Mouse (Mus musculus): Measurements from ENCODE around the gene Itgav. TPM values are rescaled to one million over a fixed set of nuclear protein-coding genes. Genes with fewer than 3 reads are reported as not detected.

Itgav gene
- 95.0 and 108 TPM in 2 replicates for polyA plus RNA-seq (2016; fragmentation: Nextera tagmentation; extraction: Ambion mirVana)

- H3K4me2 ChIP-seq, result peak within 1 kb of the TSS; percentile 72
- under 1% methylated on average over 77 of the region's 84 CpGs for WGBS
- no peaks in the 10 kb centered on the region for H3K9me3 ChIP-seq (replicated peaks)
- peak within 1 kb of the TSS; percentile 94 for H3K4me3 ChIP-seq
- peak within 1 kb of the TSS; percentile 97 for H3K9ac ChIP-seq
- ATAC-seq (ENCODE audit: insufficient number of reproducible peaks, low FRiP score), result peak; percentile 93
- peaks cover 33% of the 10 kb centered on the region for H3K4me1 ChIP-seq (replicated peaks)
- H3K27me3 ChIP-seq (replicated peaks), result no peaks in the 10 kb centered on the region
- H3K36me3 ChIP-seq, result no peaks in the 10 kb centered on the region
- H3K27ac ChIP-seq (ENCODE audit: poor library complexity, severe bottlenecking), result peak within 1 kb of the TSS; percentile 97
Observed at GRCm38 (mm10) chr2:83723921-83724826, at the start of gene Itgav. Gene Itgav, plus strand, starts transcription at chr2:83724397.

- no peak for ATAC-seq (ENCODE audit: insufficient number of reproducible peaks, low FRiP score)
- H3K27me3 ChIP-seq (replicated peaks), result no peaks in the 10 kb centered on the region
- no peak overlapping the region for H3K4me2 ChIP-seq
- no peak overlapping the region for H3K27ac ChIP-seq (ENCODE audit: poor library complexity, severe bottlenecking)
- peaks cover 12% of the 10 kb centered on the region for H3K36me3 ChIP-seq
- no peak overlapping the region for H3K4me3 ChIP-seq
- H3K4me1 ChIP-seq (replicated peaks), result peaks cover 29% of the 10 kb centered on the region
- no peak overlapping the region for H3K9ac ChIP-seq
- WGBS, result 78% methylated on average over 7 of the region's 7 CpGs
- no peaks in the 10 kb centered on the region for H3K9me3 ChIP-seq (replicated peaks)
Observed at GRCm38 (mm10) chr2:83674421-83674820, 49.8 kb upstream of the Itgav start.

- WGBS, result 91% methylated on average over 9 of the region's 9 CpGs
- peaks cover 12% of the 10 kb centered on the region for H3K36me3 ChIP-seq
- ATAC-seq (ENCODE audit: insufficient number of reproducible peaks, low FRiP score), result no peak
Observed at GRCm38 (mm10) chr2:83674896-83675295, 49.3 kb upstream of the Itgav start.

GRCm38 (mm10) chr2:83675681-83676080, 48.5 kb upstream of the Itgav start:
- Histone ChIP-seq H3K27ac (ENCODE audit: poor library complexity, severe bottlenecking) (peak overlapping the region; percentile 17; the same call in 1 of the 2 replicates), H3K4me3 (no peak overlapping the region), H3K9ac (no peak overlapping the region), H3K4me2 (no peak overlapping the region), H3K9me3 (replicated peaks) (no peaks in the 10 kb centered on the region), H3K27me3 (replicated peaks) (no peaks in the 10 kb centered on the region), H3K4me1 (replicated peaks) (peaks cover 29% of the 10 kb centered on the region), H3K36me3 (peaks cover 12% of the 10 kb centered on the region)
- ATAC-seq (ENCODE audit: insufficient number of reproducible peaks, low FRiP score), result no peak
- 48% methylated on average over 5 of the region's 5 CpGs for WGBS

More at GRCm38 (mm10) chr2:83674896-83675295, 49.3 kb upstream of the Itgav start:
- Histone ChIP-seq H3K4me2 (no peak overlapping the region), H3K4me3 (no peak overlapping the region), H3K9ac (no peak overlapping the region), H3K27ac (ENCODE audit: poor library complexity, severe bottlenecking) (no peak overlapping the region), H3K4me1 (replicated peaks) (peaks cover 29% of the 10 kb centered on the region), H3K9me3 (replicated peaks) (no peaks in the 10 kb centered on the region), H3K27me3 (replicated peaks) (no peaks in the 10 kb centered on the region)

- Histone ChIP-seq H3K4me1 (replicated peaks) (peaks cover 29% of the 10 kb centered on the region), H3K27ac (ENCODE audit: poor library complexity, severe bottlenecking) (peak overlapping the region; percentile 17; the same call in 1 of the 2 replicates), H3K4me2 (no peak overlapping the region), H3K9ac (no peak overlapping the region), H3K9me3 (replicated peaks) (no peaks in the 10 kb centered on the region), H3K4me3 (no peak overlapping the region), H3K27me3 (replicated peaks) (no peaks in the 10 kb centered on the region), H3K36me3 (peaks cover 12% of the 10 kb centered on the region)
- ATAC-seq (ENCODE audit: insufficient number of reproducible peaks, low FRiP score), result no peak
- WGBS, result 82% methylated on average over 4 of the region's 4 CpGs
Observed at GRCm38 (mm10) chr2:83676226-83676870, 47.8 kb upstream of the Itgav start.

- no peak for ATAC-seq (ENCODE audit: insufficient number of reproducible peaks, low FRiP score)
- Histone ChIP-seq H3K27me3 (replicated peaks) (no peaks in the 10 kb centered on the region), H3K27ac (ENCODE audit: poor library complexity, severe bottlenecking) (no peak overlapping the region), H3K36me3 (no peaks in the 10 kb centered on the region), H3K9me3 (replicated peaks) (no peaks in the 10 kb centered on the region), H3K4me3 (no peak overlapping the region), H3K9ac (no peak overlapping the region), H3K4me1 (replicated peaks) (0 out of 2 replicates have a peak, but pooled peaks cover 6% of the 10 kb centered on the region), H3K4me2 (no peak overlapping the region)
- WGBS, result 83% methylated on average over 8 of the region's 8 CpGs
Observed at GRCm38 (mm10) chr2:83681332-83681731, 42.9 kb upstream of the Itgav start.

GRCm38 (mm10) chr2:83681785-83682184, 42.4 kb upstream of the Itgav start:
- ATAC-seq (ENCODE audit: insufficient number of reproducible peaks, low FRiP score), result no peak
- Histone ChIP-seq H3K4me2 (no peak overlapping the region), H3K4me1 (replicated peaks) (0 out of 2 replicates have a peak, but pooled peaks cover 3% of the 10 kb centered on the region), H3K9me3 (replicated peaks) (no peaks in the 10 kb centered on the region), H3K9ac (no peak overlapping the region), H3K4me3 (no peak overlapping the region), H3K27ac (ENCODE audit: poor library complexity, severe bottlenecking) (no peak overlapping the region), H3K36me3 (no peaks in the 10 kb centered on the region), H3K27me3 (replicated peaks) (no peaks in the 10 kb centered on the region)
- WGBS, result 84% methylated on average over 6 of the region's 6 CpGs

- Histone ChIP-seq H3K4me1 (replicated peaks) (0 out of 2 replicates have a peak, but pooled peaks cover 3% of the 10 kb centered on the region), H3K9me3 (replicated peaks) (no peaks in the 10 kb centered on the region; the same call in 1 of the 2 replicates), H3K9ac (no peak overlapping the region), H3K36me3 (no peaks in the 10 kb centered on the region), H3K27ac (ENCODE audit: poor library complexity, severe bottlenecking) (no peak overlapping the region), H3K4me2 (no peak overlapping the region), H3K4me3 (no peak overlapping the region), H3K27me3 (replicated peaks) (no peaks in the 10 kb centered on the region)
- 49% methylated on average over 8 of the region's 8 CpGs for WGBS
- ATAC-seq (ENCODE audit: insufficient number of reproducible peaks, low FRiP score), result no peak
Observed at GRCm38 (mm10) chr2:83682282-83682681, 41.9 kb upstream of the Itgav start.

GRCm38 (mm10) chr2:83683731-83684519, 40.3 kb upstream of the Itgav start:
- Histone ChIP-seq H3K4me1 (replicated peaks) (0 out of 2 replicates have a peak, but pooled peaks cover 3% of the 10 kb centered on the region), H3K36me3 (no peaks in the 10 kb centered on the region), H3K4me3 (no peak overlapping the region), H3K4me2 (no peak overlapping the region), H3K9ac (no peak overlapping the region), H3K27ac (ENCODE audit: poor library complexity, severe bottlenecking) (no peak overlapping the region), H3K27me3 (replicated peaks) (no peaks in the 10 kb centered on the region), H3K9me3 (replicated peaks) (peaks cover 8% of the 10 kb centered on the region)
- 70% methylated on average over 9 of the region's 9 CpGs for WGBS
- ATAC-seq (ENCODE audit: insufficient number of reproducible peaks, low FRiP score), result no peak

- Histone ChIP-seq H3K27me3 (replicated peaks) (no peaks in the 10 kb centered on the region), H3K4me3 (no peak overlapping the region), H3K27ac (ENCODE audit: poor library complexity, severe bottlenecking) (no peak overlapping the region), H3K9me3 (replicated peaks) (peaks cover 10% of the 10 kb centered on the region), H3K36me3 (no peaks in the 10 kb centered on the region), H3K9ac (no peak overlapping the region), H3K4me1 (replicated peaks) (0 out of 2 replicates have a peak, but pooled peaks cover 3% of the 10 kb centered on the region), H3K4me2 (no peak overlapping the region)
- no peak for ATAC-seq (ENCODE audit: insufficient number of reproducible peaks, low FRiP score)
- WGBS, result 70% methylated on average over 8 of the region's 8 CpGs
Observed at GRCm38 (mm10) chr2:83684691-83685090, 39.5 kb upstream of the Itgav start.
